Mouse (Mus musculus) layer of hippocampus, postnatal 10 days (tissue): ENCODE measurements around the gene Hoxc8. TPM values are rescaled to one million over a fixed set of nuclear protein-coding genes. Genes with fewer than 3 reads are reported as not detected.

ENCODE experiments used
- DNase-seq, 2 experiments: peaks; one replicate each; pipeline ENCODE4 v3.0.0; 2021; ENCODE audit warnings: low spot score in 2 of 2
- total RNA-seq, 2 experiments: library from RNA; stranded (reverse); gene quantifications; 2 replicates each; pipeline ENCODE4 v1.2.3; 2021

The Hoxc8 gene
- total RNA-seq, 2 experiments from 2014 or later, result not detected

GRCm38 (mm10) chr15:103006326-103006725 lies 15.9 kb downstream of the Hoxc8 start:
- DNase-seq, result no peak

- DNase-seq, result no peak
These were observed 19.1 kb downstream of the Hoxc8 start for GRCm38 (mm10) chr15:103009265-103010111.

- DNase-seq, result no peak
These were observed 19.9 kb downstream of the Hoxc8 start for GRCm38 (mm10) chr15:103010112-103010846.

DNA sequence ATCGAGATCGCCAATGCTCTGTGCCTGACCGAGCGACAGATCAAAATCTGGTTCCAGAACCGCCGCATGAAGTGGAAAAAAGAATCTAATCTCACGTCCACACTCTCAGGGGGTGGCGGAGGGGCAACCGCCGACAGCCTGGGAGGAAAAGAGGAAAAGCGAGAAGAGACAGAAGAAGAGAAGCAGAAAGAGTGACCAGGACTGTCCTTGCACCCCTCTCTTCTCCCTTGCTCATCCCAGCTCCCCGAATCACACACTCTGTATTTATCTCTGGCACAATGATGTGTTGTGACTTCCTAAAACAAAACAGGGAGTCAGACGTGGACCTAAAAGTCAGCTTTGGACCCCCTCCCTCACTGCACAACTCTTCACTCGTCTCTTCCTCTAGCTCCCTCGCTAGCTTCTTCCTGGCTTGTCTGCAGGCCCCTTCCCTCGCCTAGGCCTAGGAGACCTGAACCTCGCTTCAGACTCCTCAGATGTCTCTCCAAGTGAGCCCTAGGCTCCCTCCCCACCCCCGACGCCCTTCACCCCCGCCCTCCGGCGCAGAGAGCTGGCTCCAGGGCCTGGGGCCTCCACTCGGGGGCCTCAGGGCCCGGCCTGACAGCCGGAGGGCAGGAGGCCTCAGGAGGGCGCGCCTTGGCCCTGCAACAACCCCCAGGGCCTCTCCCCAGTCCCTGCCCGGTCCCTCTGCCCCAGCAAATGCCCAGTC lies 20.6 kb downstream of the Hoxc8 start:
- no peak for DNase-seq

GRCm38 (mm10) chr15:103011928-103012486 lies 21.6 kb downstream of the Hoxc8 start:
- no peak for DNase-seq

DNA sequence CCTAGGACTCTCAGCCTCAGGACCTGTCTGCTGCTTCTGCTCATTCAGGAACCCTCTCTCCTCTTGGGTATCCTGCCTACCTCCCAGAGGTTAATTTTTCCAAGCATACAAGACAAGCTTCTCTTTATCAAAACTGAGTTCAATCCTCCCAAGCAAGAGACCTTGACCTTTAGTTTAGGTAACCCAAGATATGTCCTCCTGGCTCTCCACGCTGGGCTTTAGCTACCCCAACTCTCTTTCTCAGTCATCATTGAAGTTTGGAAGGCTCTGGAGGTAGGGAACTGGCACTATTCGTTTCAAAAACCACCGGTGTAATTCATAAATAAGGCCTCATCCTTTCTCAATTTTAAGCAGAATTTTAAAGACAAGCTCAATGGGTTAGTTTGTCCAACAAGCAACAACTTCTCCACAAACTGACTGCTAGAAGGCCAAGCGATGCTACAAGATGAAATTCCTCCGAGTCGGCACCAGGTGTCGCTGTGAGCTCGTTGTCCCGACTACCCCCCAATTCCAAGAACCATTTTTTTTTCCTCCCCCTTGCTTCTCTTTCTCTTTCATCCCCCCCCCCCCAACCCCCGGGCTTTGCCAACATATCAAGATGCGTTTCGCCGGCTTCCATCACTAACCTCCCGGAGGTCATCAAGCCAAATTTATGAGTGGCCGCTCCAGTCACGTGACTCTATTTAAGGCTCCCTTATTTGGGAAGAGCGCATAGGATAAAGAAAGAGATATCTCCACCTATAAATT lies 23.0 kb downstream of the Hoxc8 start:
- peak; percentile 44 to 70 for DNase-seq

- no peak for DNase-seq
These were observed 24.0 kb downstream of the Hoxc8 start for GRCm38 (mm10) chr15:103014166-103015008.

DNA sequence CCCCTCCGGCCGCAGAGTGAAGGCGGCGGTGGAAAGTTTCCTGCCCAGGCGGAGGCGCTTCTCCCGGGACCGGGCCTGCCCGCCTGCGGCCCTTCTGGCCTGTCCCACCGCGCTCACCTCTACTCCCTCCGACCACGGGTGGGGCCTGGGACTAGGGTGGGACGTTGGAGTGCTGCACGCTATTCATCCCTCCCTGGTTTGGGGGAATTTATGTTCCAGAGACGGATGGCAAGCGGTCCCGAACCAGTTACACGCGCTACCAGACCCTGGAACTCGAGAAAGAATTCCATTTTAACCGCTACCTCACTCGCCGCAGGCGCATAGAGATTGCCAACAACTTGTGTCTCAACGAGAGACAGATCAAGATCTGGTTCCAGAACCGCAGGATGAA lies 24.6 kb downstream of the Hoxc8 start:
- no peak for DNase-seq

- no peak for DNase-seq
These were observed 25.2 kb downstream of the Hoxc8 start for GRCm38 (mm10) chr15:103015406-103016166.

DNA sequence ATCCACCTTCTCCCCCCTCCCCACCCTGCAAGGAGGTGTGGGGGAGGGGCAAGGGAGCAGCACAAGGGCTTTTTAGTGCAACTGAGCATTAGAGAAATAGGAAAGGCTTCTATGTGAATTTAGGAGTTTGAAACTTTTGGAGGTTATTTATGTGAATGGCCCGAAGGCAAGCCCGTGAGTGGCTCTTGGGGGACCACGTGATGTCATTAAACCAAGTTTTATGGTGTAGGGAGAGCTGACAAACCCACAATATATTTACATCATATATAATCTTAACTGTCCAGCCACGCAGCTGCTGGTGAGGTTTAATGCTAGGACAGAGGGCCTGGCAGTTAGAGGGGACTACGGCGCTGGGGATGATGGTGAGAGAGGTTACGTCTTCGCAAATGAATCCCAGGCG lies 28.2 kb downstream of the Hoxc8 start, which contains the start of gene Hoxc4:
TSS of gene Hoxc4 (plus strand) at position 299 of the 400 bp plus-strand sequence.
- DNase-seq, result no peak

DNA sequence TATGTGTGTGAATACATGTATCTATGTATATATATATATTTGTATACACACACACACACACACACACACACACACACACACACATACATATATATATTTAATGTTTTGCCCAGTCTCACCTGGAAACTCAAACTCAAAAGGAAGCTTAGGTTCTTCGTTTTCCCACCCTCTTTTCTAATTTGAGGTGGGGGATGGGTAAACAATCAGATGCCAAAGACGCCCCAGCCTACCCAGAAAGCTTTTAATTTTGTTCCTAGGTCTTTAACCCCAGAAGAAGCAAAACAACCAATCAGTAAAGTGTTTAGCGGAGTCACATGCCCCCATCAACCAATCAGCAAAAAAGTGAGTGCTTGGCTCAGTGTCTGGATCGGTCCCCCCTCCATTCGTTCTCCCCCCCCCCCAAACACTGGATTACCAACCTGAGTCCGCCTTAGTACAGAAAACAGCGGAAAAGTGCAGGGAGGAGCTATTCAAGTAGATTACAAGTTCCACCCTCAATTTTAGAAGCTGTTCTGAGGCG lies 30.6 kb downstream of the Hoxc8 start:
- no peak for DNase-seq

GRCm38 (mm10) chr15:103021544-103021943 lies 31.1 kb downstream of the Hoxc8 start:
- DNase-seq, result no peak

GRCm38 (mm10) chr15:103024131-103024530 lies 33.7 kb downstream of the Hoxc8 start:
- DNase-seq, result no peak

DNA sequence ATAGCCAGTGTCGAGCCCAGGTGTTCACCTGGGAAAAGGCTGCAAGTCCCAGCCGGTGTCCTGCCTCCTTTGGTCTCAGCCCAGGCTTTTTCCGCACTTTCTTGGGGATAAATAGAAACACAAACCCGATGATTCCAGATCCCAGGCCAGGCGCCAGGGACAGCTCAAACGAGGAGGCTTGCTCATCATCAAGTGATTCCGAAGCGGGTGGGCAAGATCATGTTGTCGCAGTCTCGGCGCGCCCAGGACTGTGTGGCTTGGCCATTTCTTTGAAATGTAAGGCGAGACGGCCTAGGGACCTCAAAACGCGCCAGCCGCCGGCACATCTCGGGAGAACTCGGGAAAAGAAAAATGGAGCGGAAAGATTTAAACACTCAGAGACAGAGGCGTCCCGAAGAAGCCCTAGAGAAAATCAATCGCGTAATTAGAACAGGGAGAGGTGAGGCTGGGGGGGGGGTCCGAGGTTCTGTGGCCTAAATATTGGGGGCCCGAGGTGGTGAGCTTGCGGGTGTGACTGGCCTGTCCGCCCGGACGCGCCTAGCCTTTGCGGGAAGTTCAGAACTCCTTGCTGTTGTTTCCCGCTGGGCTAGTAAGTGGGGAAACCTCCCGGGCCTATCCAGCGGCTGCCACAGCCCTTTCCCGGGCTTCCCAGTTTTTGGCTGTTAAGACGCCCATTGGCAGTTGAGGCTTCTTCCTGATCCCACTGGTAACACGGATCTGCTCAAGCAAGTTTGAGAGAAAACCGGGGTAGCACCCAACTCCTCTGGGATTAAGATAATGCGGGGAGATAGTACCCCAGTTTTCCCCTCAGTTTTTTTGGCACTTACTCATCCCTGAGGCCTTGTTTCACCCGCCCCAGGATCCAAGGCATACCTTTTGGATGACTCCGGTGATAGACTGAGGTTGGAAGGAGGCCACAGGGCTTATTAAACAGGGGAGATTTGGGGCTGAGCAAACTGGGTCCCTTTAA lies 37.1 kb downstream of the Hoxc8 start:
- DNase-seq, result no peak

- DNase-seq, result no peak
These were observed 38.6 kb downstream of the Hoxc8 start for GRCm38 (mm10) chr15:103028916-103029512.

GRCm38 (mm10) chr15:103030142-103030541 lies 39.7 kb downstream of the Hoxc8 start:
- DNase-seq, result no peak

DNA sequence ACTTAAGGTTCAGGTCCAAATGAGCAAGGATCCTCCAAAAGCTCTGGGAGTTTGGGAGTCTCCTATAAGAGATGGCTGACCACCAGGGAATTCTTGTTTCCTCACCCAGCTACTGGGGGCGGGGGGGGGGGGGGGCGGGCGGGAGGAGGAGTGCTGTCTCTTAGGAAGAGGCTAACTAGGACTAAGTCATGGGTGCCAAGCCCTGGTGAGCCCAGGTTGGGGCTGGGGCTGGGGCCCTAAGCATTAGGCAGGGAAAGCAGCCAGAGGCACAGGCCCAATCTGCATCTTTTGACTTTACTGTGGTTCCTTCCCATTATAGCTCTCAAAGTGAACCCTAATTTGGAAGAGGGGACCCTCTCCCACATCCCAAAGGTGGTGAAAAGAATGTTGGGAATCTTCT lies 41.8 kb downstream of the Hoxc8 start:
- DNase-seq, result no peak
